Mouse (Mus musculus) layer of hippocampus, adult 11-12 months (tissue): Measurements from ENCODE around the gene Slc35e2.

ENCODE experiments used
- DNase-seq: peaks from one replicate; pipeline ENCODE4 v3.0.0; 2022; ENCODE audit warnings: low spot score

The Slc35e2 gene

DNA sequence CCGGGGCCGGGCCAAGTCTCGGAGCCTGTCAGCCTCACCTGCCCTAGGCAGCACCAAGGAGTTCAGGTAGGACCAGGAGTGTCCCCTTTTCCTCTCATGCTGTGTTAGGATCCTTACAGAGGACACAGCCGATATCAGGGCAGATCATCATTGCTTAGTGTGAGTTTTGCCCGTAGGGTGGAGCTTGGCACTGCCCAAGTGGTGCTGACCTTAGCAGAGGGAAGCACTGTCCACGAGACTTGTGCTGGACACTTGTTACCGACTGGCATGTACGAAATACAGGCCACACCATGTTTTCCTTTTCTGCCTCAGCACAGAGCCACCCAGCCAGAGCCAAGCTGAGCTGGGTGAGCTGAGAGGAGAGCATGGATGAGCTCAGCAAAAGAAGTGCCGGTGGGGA, 24.1 kb upstream of the Slc35e2 start:
- no peak for DNase-seq

GRCm38 (mm10) chr4:155577741-155578140, 23.5 kb upstream of the Slc35e2 start:
- no peak for DNase-seq

DNA sequence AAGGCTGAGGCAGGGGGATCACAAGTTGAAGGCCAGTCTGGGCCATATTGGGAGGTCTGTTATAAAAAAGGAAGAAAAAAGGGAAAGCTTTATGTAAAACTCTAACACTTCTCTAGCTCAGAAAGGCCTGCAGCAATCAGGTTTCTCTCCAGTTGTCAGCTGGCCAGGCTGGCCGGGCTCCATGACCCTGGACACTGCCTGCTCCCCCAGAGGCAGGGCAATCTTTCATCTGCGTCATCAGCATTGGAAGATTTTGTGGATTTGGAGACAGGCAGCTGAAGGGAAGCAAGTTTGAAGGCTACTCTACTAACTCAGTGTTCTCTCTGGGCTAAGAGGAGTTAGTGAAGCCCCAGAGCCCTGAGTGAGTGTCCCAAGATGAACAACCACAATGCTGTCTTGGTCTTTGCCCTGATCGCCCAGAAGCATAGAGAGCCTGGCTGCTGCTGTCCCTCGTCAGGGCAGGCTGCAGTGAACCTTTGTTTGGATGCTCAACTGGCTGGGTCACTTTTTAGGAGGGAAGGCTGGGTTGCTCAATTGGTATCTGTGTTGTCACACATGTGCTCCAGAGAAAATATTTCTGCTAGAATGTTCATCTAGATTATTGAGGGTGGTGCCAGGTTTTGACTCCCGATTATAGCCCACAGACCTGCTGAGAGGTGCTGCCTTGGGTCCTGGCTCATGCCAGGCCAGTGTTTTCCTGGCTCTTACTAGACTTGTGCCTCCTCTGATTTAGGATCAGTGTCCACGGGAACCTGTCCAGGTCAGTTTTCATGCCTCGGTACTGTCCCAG, 22.7 kb upstream of the Slc35e2 start:
- DNase-seq, result no peak

- DNase-seq, result peak; percentile 58
Observed at GRCm38 (mm10) chr4:155580420-155580819, 20.8 kb upstream of the Slc35e2 start.

DNA sequence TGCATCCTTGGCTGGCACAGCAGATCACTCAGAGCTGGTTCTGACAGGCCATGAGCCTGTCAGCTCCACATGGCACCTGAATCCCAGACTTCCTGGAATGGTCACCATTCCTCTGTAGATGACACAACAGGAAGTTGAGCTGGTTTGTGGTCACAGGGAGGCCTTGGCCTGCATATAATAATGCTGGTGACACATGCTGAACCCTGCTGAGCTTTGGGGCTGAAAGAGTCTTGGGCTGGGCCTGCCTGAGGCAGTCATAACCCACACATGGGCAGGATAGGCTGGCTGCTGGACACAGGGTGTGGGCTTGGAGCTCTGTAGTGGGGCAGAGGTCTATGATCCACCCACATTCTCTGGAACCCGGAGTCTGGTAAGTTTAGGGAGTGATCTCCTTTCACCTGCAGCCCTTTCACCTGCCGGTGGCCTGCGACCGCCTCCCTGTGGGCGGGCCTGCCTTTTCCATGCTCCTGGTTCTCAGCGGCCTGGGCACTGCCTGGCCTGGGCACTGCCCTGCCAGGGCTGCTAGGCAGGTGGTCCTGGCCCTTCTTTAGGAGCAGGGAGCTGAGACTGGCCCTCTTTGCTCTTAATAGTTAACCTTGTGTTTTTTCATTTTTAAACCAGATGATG, 18.8 kb upstream of the Slc35e2 start:
- DNase-seq, result no peak

- DNase-seq, result no peak
Observed at GRCm38 (mm10) chr4:155589356-155589755, 11.9 kb upstream of the Slc35e2 start.

DNA sequence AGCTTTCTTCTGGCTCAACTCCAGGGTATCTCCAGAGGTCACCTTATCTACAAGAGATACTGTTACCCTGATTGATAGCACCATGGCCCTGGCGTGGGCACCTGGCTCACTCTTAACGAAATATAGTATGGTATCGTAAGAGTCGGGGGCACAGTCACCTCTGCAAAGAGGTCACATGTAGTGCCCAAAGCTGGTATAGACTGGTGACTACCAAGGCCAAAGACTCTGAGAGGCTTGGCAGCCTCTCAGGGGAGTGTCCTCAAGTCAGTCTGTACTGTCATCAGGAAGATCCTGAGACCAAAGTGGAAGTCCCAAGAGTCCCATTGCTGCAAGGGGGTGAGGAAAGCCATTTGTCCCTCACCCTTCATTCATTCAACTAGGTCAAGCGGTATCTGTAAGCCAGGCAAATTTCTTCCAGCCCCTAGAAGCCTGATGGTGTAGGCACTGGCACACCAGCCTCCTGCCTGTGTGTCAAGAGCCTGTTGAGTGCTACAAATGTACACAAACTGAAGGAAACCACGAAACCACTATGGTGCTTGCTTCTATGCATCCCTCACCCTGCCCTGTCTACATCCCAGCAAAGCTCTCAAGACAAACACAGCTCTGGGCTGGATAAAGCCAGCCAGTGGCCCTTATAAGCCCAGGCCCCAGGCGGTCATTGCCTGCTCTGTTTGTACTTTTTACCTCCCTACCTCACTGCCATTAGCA, 10.1 kb upstream of the Slc35e2 start:
- DNase-seq, result no peak

- DNase-seq, result no peak
Observed at GRCm38 (mm10) chr4:155593780-155594179, 7.4 kb upstream of the Slc35e2 start.

DNA sequence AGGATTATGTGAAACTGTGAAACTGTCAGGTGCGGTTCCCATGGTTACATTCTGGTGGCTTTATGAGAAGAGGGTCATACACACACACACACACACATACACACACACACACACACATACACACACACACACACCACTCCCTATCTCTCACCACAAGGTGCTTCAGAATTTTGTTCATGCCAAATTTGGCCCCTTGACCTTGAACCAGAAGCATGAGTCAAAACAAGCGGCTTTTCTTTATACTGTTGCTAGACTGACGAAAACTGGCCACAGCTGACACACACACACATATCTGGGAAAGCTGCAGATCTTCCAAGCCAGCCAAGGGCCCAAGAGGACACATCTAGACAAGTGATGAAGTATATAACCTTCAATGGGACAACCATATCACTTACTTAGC, 5.4 kb upstream of the Slc35e2 start:
- no peak for DNase-seq

GRCm38 (mm10) chr4:155596606-155597005, 4.6 kb upstream of the Slc35e2 start:
- DNase-seq, result no peak

GRCm38 (mm10) chr4:155598536-155598935, 2.7 kb upstream of the Slc35e2 start:
- no peak for DNase-seq

- DNase-seq, result no peak
Observed at GRCm38 (mm10) chr4:155599901-155600825, 1.1 kb upstream of the Slc35e2 start.

DNA sequence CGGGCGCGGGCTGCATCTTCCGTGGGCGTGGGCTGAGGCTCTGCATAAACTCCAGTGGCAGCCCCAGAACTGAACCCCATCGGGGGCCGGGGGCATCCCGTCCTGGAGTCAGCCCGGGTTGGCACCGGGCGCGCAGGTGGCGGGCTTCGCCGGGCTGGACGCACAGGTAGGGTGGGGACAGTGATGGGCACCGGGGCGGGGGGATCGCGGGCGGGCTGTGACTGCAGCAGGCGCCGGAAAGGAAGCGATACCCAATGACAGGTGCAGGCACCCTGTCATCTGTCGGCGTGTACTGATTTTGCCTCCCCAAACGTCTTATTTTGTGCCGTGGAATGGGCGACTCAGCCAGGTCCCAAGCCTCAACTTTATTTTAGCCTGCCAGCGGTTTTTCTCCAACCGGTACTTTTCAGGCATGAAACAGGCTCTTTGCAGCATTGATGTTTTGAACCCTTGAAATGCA, 811 bp downstream of the Slc35e2 start:
- DNase-seq, result no peak

DNA sequence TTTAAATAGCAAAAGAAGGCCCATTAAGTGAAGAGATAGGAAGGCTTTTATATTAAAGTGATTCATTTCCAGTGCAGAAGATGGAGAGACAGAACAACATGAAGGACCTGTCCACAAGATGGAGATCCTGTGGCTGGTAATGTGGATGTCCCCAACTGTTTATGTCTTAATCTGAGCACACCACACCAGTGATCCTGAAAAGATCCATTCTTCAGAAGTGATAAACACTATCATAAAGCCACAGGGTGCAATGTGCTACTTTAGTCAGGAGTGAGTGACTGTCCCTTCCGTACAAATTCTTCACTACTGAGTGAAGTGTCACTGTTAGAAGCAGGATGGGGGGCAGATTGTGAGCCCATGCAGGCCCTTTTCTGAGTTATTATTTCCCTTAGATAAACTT, 1.5 kb downstream of the Slc35e2 start:
- DNase-seq, result no peak

DNA sequence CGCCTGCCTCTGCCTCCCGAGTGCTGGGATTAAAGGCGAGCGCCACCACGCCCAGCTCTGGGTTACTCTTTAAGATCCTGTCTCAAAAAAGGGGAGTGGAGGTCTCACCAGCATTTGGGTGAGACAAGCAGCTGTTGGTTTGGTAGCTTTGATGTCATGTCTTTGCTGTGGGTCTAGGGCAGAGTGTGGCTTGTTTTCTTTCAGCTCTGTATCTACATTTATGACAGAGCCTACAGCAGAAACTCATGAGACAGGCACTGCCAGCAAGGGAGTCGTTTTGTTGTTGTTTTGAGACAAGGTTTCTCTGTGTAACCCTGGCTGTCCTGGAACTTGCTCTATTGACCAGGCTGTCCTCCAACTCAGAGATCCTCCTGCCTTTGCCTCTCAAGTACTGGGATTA, 2.6 kb downstream of the Slc35e2 start:
- DNase-seq, result no peak

GRCm38 (mm10) chr4:155605132-155605531, 3.9 kb downstream of the Slc35e2 start:
- DNase-seq, result no peak

DNA sequence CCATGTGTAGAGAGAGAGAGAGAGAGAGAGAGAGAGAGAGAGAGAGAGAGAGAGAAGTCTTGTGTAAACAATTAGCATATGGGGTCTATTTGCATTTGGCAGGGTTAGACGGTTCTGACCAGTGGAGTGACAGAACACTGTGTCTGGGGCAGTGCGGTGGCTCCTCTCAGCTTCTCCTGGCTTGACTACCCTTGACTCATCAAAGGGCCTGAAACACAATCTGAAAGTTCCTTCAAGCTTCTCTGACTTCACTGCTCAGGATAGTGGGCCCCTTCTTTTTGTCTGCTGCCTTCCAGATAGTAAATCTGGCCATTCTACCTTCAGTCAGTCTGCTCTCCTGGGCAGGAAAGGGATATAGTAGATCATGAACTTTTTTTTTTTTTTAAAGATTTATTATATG, 5.6 kb downstream of the Slc35e2 start:
- no peak for DNase-seq

DNA sequence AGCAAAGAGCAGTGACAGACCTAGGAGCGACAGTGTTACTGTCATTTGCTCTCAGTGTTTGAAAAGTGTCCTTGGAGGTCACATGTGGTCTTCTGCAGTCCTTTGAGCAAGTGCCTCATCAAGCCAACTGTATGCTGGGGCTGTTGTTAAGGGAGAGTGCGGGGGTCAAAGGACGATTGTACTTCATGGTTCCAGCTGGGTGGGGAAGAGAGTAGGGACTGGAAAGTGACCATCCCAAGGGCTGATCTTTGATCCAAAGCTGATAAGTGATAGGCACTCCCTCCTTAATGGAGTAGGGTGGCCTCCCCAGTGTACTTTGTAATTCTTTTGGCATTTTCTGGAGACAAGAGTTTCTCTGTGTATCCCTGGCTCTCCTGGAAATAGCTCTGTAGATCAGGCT, 10.6 kb downstream of the Slc35e2 start:
- no peak for DNase-seq

GRCm38 (mm10) chr4:155613264-155613663, 12.0 kb downstream of the Slc35e2 start:
- no peak for DNase-seq

GRCm38 (mm10) chr4:155618321-155618720, 17.1 kb downstream of the Slc35e2 start:
- DNase-seq, result peak; percentile 18

- peak; percentile 96 for DNase-seq
Observed at GRCm38 (mm10) chr4:155624338-155625291, 23.4 kb downstream of the Slc35e2 start, which contains the start of gene Cdk11b. Gene Cdk11b, plus strand, starts transcription at chr4:155624854.
